Mouse (Mus musculus) G1E (cell line): Measurements from ENCODE around the gene Pam16. TPM values are rescaled to one million over a fixed set of nuclear protein-coding genes. Genes with fewer than 3 reads are reported as not detected.

Experiments
- ATAC-seq: 2 replicates; pipeline ENCODE4 v1.8.0; 2016; ENCODE audit warnings: mild to moderate bottlenecking; ENCODE audit not compliant: insufficient number of reproducible peaks, poor library complexity, low FRiP score, severe bottlenecking; ENCODE audit errors: extremely low read depth
- DNase-seq: peaks from one replicate; pipeline ENCODE4 v3.0.0; 2012; ENCODE audit warnings: low spot score
- H3K27me3 ChIP-seq: 2 replicates; pipeline ENCODE4 v1.6.1; 2012; ENCODE audit warnings: mild to moderate bottlenecking, low read length, inconsistent platforms; ENCODE audit not compliant: insufficient read depth
- H3K36me3 ChIP-seq: replicated peaks from 2 replicates; pipeline ENCODE3; 2012; ENCODE audit warnings: mild to moderate bottlenecking, inconsistent platforms
- H3K4me1 ChIP-seq: 2 replicates; pipeline ENCODE4 v1.6.1; 2012; ENCODE audit warnings: low read depth, low read length, inconsistent platforms, mixed read lengths; ENCODE audit not compliant: insufficient read depth
- H3K4me3 ChIP-seq: 2 replicates; pipeline ENCODE4 v1.5.1; 2012; ENCODE audit warnings: low read depth, mild to moderate bottlenecking, inconsistent platforms, low read length, moderate library complexity, mixed read lengths
- H3K9me3 ChIP-seq: replicated peaks from 2 replicates; pipeline ENCODE4 v1.6.1; 2012; ENCODE audit warnings: inconsistent platforms
- CTCF ChIP-seq: IDR thresholded peaks from 2 replicates; pipeline ENCODE4 v1.5.1; 2012; ENCODE audit warnings: low read depth, low read length, inconsistent platforms, mixed read lengths
- GATA1 ChIP-seq: IDR thresholded peaks from 2 replicates; pipeline ENCODE4 v1.6.1; 2012; ENCODE audit warnings: borderline replicate concordance, low read length, inconsistent platforms, mixed read lengths
- GATA2 ChIP-seq: IDR thresholded peaks from 2 replicates; pipeline ENCODE4 v1.6.1; 2012; ENCODE audit warnings: low read depth, low read length, inconsistent platforms, borderline replicate concordance
- POLR2AphosphoS5 ChIP-seq: IDR thresholded peaks from 2 replicates; pipeline ENCODE4 v1.6.1; 2012; ENCODE audit warnings: low read depth, low read length, inconsistent platforms; ENCODE audit not compliant: insufficient replicate concordance
- TAL1 ChIP-seq: conservative IDR thresholded peaks from 2 replicates; pipeline ENCODE4 v1.6.1; 2012; ENCODE audit warnings: low read depth, low read length, inconsistent platforms, mixed read lengths
- polyA plus RNA-seq: library from polyadenylated mRNA; stranded (reverse); fragments of >175 nt; gene quantifications from 2 replicates; pipeline ENCODE4 v1.2.3, GENCODE M21; 2012
- total RNA-seq, 2 experiments: library from RNA; stranded (forward) in 1 of 2; stranded (reverse) in 1 of 2; fragments of 200-1000 nt in 1 of 2; fragments of >200 nt in 1 of 2; fragmentation: Nextera tagmentation in 1 of 2; gene quantifications; 2 replicates each; pipeline ENCODE4 v1.2.3; 2014 to 2017

The Pam16 gene
- total and polyA plus RNA-seq, 3 experiments, result 35.3 to 65.3 (median 41.7) TPM

DNA sequence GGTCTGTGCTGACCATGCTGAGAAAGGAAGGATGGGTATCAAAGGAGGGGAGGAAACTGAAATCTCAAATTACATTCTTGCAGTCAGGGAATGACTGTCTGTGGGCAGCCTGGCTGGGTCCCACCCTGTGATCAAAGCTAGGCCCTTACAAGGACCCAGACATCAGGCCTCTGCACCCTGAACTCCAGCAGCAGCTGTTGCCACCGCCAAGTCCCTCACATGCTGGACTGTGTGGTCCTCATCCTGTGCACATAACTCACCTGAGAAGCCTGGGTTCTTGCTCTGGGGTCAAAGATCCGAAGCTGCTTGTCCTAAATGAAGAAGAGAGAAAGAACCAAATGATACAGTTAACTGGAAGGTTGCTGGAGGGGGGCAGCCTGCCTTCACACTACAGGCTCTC is 36.8 kb upstream of the Pam16 start:
- no peaks in the 10 kb centered on the region for H3K27me3 ChIP-seq
- ATAC-seq (no peak), DNase-seq (no peak)
- peaks cover 5% of the 10 kb centered on the region for H3K4me1 ChIP-seq
- no peak overlapping the region for H3K4me3 ChIP-seq
- peaks cover 92% of the 10 kb centered on the region for H3K36me3 ChIP-seq
- TF ChIP-seq GATA1, result no peak
- TF ChIP-seq TAL1, result no peak
- no peak for TF ChIP-seq CTCF
- no peak for TF ChIP-seq POLR2AphosphoS5
- no peak for TF ChIP-seq GATA2
- no peaks in the 10 kb centered on the region for H3K9me3 ChIP-seq

DNA sequence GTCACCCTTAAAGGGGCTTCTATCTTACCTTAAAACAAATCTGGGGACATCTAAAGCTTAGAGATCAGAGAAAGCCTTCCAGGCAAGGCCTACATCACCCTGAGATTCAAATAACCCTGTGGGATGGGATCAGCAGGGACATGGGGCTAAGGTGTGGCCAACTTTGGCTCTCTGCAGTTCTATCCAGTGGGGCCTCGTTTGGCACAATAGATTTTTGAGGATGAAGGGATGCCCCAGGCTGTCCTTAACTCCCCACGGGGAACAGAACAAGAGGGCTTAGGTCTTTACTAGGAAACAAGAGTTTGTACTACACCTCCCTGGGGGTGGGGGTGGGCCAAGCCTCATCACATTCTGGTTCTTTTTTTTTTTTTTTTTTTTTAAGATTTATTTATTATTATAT is 34.5 kb upstream of the Pam16 start:
- no peak overlapping the region for H3K4me3 ChIP-seq
- ATAC-seq (no peak), DNase-seq (no peak)
- peaks cover 92% of the 10 kb centered on the region for H3K36me3 ChIP-seq
- no peaks in the 10 kb centered on the region for H3K9me3 ChIP-seq
- no peaks in the 10 kb centered on the region for H3K27me3 ChIP-seq
- TF ChIP-seq POLR2AphosphoS5 (no peak), GATA2 (no peak), CTCF (no peak), GATA1 (no peak), TAL1 (no peak)
- H3K4me1 ChIP-seq, result peaks cover 11% of the 10 kb centered on the region

DNA sequence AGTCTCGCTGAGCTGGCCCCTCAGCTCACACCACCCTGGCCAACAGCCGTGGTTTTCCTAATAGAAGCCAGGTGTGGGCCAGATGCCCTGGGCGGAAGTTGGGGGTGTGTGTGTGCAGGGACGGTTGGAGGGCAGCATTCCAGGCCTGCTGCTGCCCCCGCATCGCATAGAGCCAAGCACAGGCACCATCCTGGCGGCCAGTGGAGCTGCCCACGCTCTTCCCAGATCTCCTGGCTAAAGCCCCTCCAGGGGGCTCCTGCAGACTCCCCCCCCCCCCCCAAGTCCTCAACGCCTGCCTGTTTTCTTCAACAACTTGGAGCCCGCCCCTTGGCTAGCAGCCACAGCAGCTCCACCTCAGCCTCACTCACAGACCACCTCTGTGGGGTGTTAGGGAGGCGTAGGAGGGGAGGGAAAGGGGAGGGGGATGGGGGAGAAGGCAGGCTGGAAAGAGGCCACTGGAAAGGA is 34.0 kb upstream of the Pam16 start:
- Histone ChIP-seq H3K9me3 (no peaks in the 10 kb centered on the region), H3K4me1 (peaks cover 11% of the 10 kb centered on the region), H3K27me3 (no peaks in the 10 kb centered on the region), H3K4me3 (no peak overlapping the region), H3K36me3 (peaks cover 93% of the 10 kb centered on the region)
- ATAC-seq (no peak), DNase-seq (no peak)
- TF ChIP-seq GATA2 (no peak), POLR2AphosphoS5 (no peak), TAL1 (no peak), GATA1 (no peak), CTCF (no peak)

DNA sequence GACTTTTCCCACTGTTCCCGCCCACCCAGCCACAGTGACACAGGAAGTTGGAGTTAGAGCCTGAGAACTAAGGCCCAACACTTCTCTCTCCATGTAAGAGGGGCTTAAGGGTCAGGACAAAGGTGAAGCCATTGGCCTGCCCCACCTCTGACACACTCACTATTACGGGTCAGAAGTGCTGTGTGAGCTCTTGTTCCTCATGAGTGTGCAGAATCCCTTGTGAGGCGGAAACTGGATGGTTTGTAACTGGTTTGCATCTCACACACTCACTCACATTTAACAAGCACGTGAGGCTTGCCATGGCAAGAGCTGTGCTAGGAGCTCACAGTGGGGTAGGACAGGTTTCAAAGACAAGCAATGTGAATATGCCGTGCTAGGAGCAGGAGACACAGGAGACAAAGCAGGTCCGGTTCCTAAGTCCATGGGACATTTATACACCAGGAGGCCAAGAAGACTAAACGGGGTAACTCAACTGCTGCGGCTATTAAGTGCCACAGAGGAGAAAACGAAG is 31.8 kb upstream of the Pam16 start:
- Histone ChIP-seq H3K9me3 (no peaks in the 10 kb centered on the region), H3K27me3 (no peaks in the 10 kb centered on the region), H3K36me3 (peaks cover 95% of the 10 kb centered on the region), H3K4me3 (no peak overlapping the region), H3K4me1 (peaks cover 11% of the 10 kb centered on the region)
- ATAC-seq (no peak), DNase-seq (no peak)
- TF ChIP-seq GATA2 (no peak), CTCF (no peak), TAL1 (no peak), POLR2AphosphoS5 (no peak), GATA1 (no peak)

DNA sequence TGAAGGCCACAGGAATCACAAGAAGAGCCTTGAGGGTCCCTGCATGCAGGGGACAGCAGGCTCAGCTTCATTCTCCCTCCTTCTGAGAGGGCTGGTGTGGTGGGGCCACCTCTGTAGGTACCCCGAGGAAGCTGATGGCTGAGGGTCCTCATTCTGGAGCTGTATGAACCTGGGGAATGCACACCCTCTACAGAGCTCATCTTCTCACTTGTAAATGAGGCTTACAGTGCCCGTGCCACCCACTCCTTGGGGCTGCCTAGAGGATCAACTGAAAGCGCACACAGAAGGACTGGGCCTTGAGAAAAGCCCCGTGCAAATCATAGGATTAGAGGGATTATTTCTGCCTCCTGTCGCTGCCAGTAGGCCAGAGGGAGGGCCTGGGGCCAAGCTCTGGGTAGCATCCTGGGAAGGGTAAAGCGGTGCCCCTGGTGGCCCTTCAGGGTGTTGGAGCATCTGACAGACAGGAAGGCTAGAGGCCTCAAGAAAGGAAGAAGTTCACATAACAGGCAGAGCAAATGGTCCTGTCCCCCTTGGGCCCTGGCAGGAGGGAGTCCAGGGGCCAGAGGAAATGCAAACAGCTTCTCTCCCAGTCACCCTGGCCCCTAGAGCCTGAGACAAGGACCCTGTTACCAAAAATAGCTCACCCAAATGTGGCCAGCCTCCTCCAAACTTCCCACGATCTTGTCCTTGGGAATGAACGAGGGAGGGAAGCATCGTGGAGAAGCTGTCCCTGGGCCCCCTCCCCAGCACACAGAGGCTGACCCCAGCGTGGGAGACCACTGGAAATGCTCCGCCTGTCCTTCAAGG is 31.2 kb upstream of the Pam16 start:
- ATAC-seq (no peak), DNase-seq (no peak)
- TF ChIP-seq TAL1, result no peak
- TF ChIP-seq CTCF, result no peak
- no peak for TF ChIP-seq GATA2
- TF ChIP-seq GATA1, result no peak
- TF ChIP-seq POLR2AphosphoS5, result no peak
- H3K4me1 ChIP-seq, result peaks cover 13% of the 10 kb centered on the region
- H3K27me3 ChIP-seq, result no peaks in the 10 kb centered on the region
- H3K36me3 ChIP-seq, result peaks cover 95% of the 10 kb centered on the region
- H3K4me3 ChIP-seq, result no peak overlapping the region
- H3K9me3 ChIP-seq, result no peaks in the 10 kb centered on the region

DNA sequence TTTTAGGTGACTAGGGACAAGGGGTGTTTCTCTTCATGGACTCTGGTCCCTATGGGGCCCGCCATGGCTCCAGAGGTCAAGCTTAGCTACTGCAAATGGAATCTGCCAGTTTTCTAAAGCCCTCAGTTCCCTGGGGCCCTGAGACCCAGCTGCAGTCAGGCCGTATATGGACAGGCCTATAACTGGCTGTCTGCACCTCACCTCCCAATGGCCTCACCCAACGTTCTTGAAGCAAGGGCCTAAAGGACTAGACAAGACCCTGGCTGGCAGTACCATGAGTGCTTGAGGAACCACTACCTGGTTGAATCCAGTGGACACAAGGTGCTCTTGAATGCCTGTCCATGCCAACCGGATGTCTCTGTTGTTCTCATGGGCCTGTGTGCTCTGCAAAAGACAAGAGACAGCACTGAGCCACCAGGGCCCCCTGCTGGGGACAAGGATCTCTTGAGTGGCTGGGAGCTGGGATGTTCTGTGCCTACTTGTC is 30.5 kb upstream of the Pam16 start:
- Histone ChIP-seq H3K4me1 (peaks cover 13% of the 10 kb centered on the region), H3K4me3 (no peak overlapping the region), H3K27me3 (no peaks in the 10 kb centered on the region), H3K9me3 (no peaks in the 10 kb centered on the region), H3K36me3 (peaks cover 95% of the 10 kb centered on the region)
- ATAC-seq (no peak), DNase-seq (no peak)
- TF ChIP-seq TAL1, result no peak
- TF ChIP-seq GATA1, result no peak
- TF ChIP-seq POLR2AphosphoS5, result no peak
- TF ChIP-seq CTCF, result no peak
- no peak for TF ChIP-seq GATA2
